In genomic region chr5:67831293-67832147, GRCm38 (mm10) we compare ENCODE assay signal across 13 mouse cellular contexts. TPM values are rescaled to one million over a fixed set of nuclear protein-coding genes. Genes with fewer than 3 reads are reported as not detected.
A peak's percentile ranks its signal among the peaks of the same experiment; 100 is the strongest.
DNase-seq lines count a peak whose midpoint lies in the region; ATAC-seq and TF ChIP-seq lines count a peak whose summit lies in the region.
"Had no signal": no experiment of that assay in that cellular context is flagged by ENCODE, and none has a peak within 500 bp of the region (broad histone marks: within the 10 kb centered on the region; RNA-seq: fewer than 3 reads in every experiment).

No protein-coding gene starts in this region.

- peaks cover 27% of the 10 kb centered on the region for H3K4me1 ChIP-seq in liver, postnatal 0 days (ENCODE audit: insufficient read depth)
- no peaks in the 10 kb centered on the region for H3K4me1 ChIP-seq in heart, embryonic 11.5 days (ENCODE audit: control insufficient read depth, insufficient read depth, low read length)
- H3K4me1 ChIP-seq: limb, embryonic 13.5 days had no signal

- DNase-seq in A20 (ENCODE audit: low read depth, low spot score): peak; percentile 63
- peak; percentile 32 for DNase-seq in CD4-positive helper T cell, adult 2 months (ENCODE audit: low read depth, low spot score)
- DNase-seq in liver, postnatal 0 days: no peak
- DNase-seq in left cerebral cortex, adult 18-20 months (ENCODE audit: low spot score in 2 of 2): no peak
- no peak for DNase-seq in heart, postnatal 36 days
- no peak for DNase-seq in layer of hippocampus, adult 2 months (ENCODE audit: low spot score in 2 of 2)
- DNase-seq: heart, postnatal 4 days; kidney, postnatal 14 days; right cerebral cortex, adult 18-20 months; thymus, postnatal 36 days had no signal

- no peak overlapping the region for H3K4me3 ChIP-seq in liver, postnatal 0 days (ENCODE audit: low read depth, low read length)
- H3K4me3 ChIP-seq in heart, embryonic 11.5 days (ENCODE audit: low read depth, low read length): no peak overlapping the region
- H3K4me3 ChIP-seq in layer of hippocampus, adult 2 months: no peak overlapping the region
- H3K4me3 ChIP-seq: limb, embryonic 13.5 days had no signal

- H3K9me3 ChIP-seq in liver, postnatal 0 days (ENCODE audit: low read length): no peaks in the 10 kb centered on the region
- H3K9me3 ChIP-seq in heart, embryonic 11.5 days (replicated peaks; ENCODE audit: control insufficient read depth, low read length): no peaks in the 10 kb centered on the region
- H3K9me3 ChIP-seq: limb, embryonic 13.5 days had no signal

- H3K9ac ChIP-seq in liver, postnatal 0 days (replicated peaks): no peak overlapping the region
- H3K9ac ChIP-seq in heart, embryonic 11.5 days (ENCODE audit: low read depth, low read length): no peak overlapping the region
- H3K9ac ChIP-seq: limb, embryonic 13.5 days had no signal

- WGBS in liver, postnatal 0 days (ENCODE audit: insufficient replicate concordance): 53% methylated on average over 10 of the region's 10 CpGs
- WGBS in heart, embryonic 11.5 days (ENCODE audit: insufficient replicate concordance): 70% methylated on average over 10 of the region's 10 CpGs

- no peak for TF ChIP-seq CTCF in liver, postnatal 0 days (IDR thresholded peaks at IDR 0.05; ENCODE audit: low read depth)
- no peak for TF ChIP-seq CTCF in layer of hippocampus, adult 2 months (conservative IDR thresholded peaks at IDR 0.05)

- no peaks in the 10 kb centered on the region for H3K27me3 ChIP-seq in liver, postnatal 0 days (ENCODE audit: insufficient read depth, low read length)
- H3K27me3 ChIP-seq in heart, embryonic 11.5 days (ENCODE audit: control insufficient read depth, insufficient read depth, low read length): no peaks in the 10 kb centered on the region
- H3K27me3 ChIP-seq: limb, embryonic 13.5 days had no signal

- intact Hi-C loops in heart, postnatal 36 days (cut with DNase I): no loop called here

- ATAC-seq in erythroid progenitor cell, adult 5-6 weeks (replicated peaks; ENCODE audit: low FRiP score, poor library complexity, severe bottlenecking): peak; percentile 82
- peak; percentile 76 for ATAC-seq in liver, postnatal 0 days
- ATAC-seq in heart, embryonic 11.5 days (replicated peaks; ENCODE audit: insufficient number of reproducible peaks, low FRiP score, low TSS enrichment): no peak

- 0 out of 2 replicates have a peak overlapping the region, but pooled peaks have one; percentile 18 for H3K27ac ChIP-seq in liver, postnatal 0 days (ENCODE audit: low read depth)
- H3K27ac ChIP-seq in heart, embryonic 11.5 days (ENCODE audit: low read depth, low read length): no peak overlapping the region
- no peak overlapping the region for H3K27ac ChIP-seq in layer of hippocampus, adult 2 months
- H3K27ac ChIP-seq: limb, embryonic 13.5 days had no signal

- H3K36me3 ChIP-seq in liver, postnatal 0 days (replicated peaks; ENCODE audit: insufficient read depth, low read length): no peaks in the 10 kb centered on the region
- no peaks in the 10 kb centered on the region for H3K36me3 ChIP-seq in heart, embryonic 11.5 days (ENCODE audit: control insufficient read depth, insufficient read depth, low read length)
- H3K36me3 ChIP-seq: limb, embryonic 13.5 days had no signal

- 0 out of 2 replicates have a peak, but pooled peaks have one; percentile 23 for TF ChIP-seq EP300 in liver, postnatal 0 days (IDR thresholded peaks at IDR 0.05; ENCODE audit: low read depth)

- peak overlapping the region; percentile 33; the same call in 1 of the 2 replicates for H3K4me2 ChIP-seq in liver, postnatal 0 days (ENCODE audit: low read depth, low read length)
- no peak overlapping the region for H3K4me2 ChIP-seq in heart, embryonic 11.5 days
- H3K4me2 ChIP-seq: limb, embryonic 13.5 days had no signal

RNA-seq across cellular contexts. Expression of gene Atp8a1, which starts 15.7 kb away (rescaled TPM):
- total RNA-seq in erythroid progenitor cell, adult 5-6 weeks (2015; ENCODE audit: low replicate concordance): 221 and 244 TPM in 2 replicates
- 297 and 307 TPM in 2 replicates for total RNA-seq in erythroid progenitor cell, adult 5-6 weeks (2017; ENCODE audit: low replicate concordance)
- 17.1 and 18.5 TPM in 2 replicates for polyA plus RNA-seq in liver, postnatal 0 days (2015; fragmentation: Nextera tagmentation; extraction: Ambion mirVana)
- total RNA-seq in left cerebral cortex, adult 18-20 months (2021): 100 to 1,000 TPM; 169 to 192 TPM
- polyA plus RNA-seq in heart, embryonic 11.5 days (2014; fragmentation: Nextera tagmentation; extraction: Ambion mirVana): 25.1 and 25.6 TPM in 2 replicates
- total RNA-seq in heart, postnatal 36 days (2021): 10 to 100 TPM; 24.5 to 24.7 TPM
- 100 to 1,000 TPM; 175 to 184 TPM for total RNA-seq in layer of hippocampus, adult 2 months (2021)

Comparison
In these comparisons a context has a peak if more than half of its experiments do, and no peak if none do; other contexts are left out.
1. DNase-seq: peak in A20 (single experiment) and CD4-positive helper T cell, adult 2 months (single experiment); none in liver, postnatal 0 days (single experiment), left cerebral cortex, adult 18-20 months (0 of 2), heart, postnatal 36 days (0 of 2) and layer of hippocampus, adult 2 months (0 of 2).
2. RNA of gene Atp8a1, which starts 15.7 kb away (total RNA-seq): 221 to 307 TPM in erythroid progenitor cell, adult 5-6 weeks, 169 to 192 TPM in left cerebral cortex, adult 18-20 months and 175 to 184 TPM in layer of hippocampus, adult 2 months; 24.5 to 24.7 TPM in heart, postnatal 36 days; every median in the first group is over 4 times any median in the second.